Comparison of ENCODE assay signal across 9 mouse cellular contexts in the genomic region with DNA sequence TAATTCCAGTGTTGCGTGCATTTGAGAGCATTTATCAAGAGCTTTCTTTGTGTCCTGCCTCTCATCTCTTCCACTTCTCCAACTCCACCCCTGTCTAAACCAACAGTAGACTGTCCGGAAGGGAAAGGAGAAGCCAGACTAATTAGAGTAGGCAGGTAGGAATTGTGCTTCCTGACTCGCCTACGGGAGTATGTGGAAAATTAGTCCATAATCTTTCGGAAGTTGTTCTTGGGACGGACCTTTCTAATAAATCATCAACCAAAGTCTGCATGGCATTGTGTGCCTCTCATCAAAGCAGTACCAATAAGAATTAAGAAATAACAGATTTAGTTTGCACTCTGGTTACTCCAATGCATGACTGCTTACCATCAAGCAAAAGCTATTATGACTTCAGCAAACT. TPM values are rescaled to one million over a fixed set of nuclear protein-coding genes. Genes with fewer than 3 reads are reported as not detected.
DNase-seq lines count a peak whose midpoint lies in the region; ATAC-seq and TF ChIP-seq lines count a peak whose summit lies in the region.
"Had no signal": no experiment of that assay in that cellular context is flagged by ENCODE, and none has a peak within 500 bp of the region (broad histone marks: within the 10 kb centered on the region; RNA-seq: fewer than 3 reads in every experiment).

No protein-coding gene starts in this region.

- H3K4me3 ChIP-seq in left cerebral cortex, adult 2 months = peak overlapping the region; percentile 73
- 0 out of 2 replicates have a peak overlapping the region, but pooled peaks have one; percentile 89 for H3K4me3 ChIP-seq in forebrain, embryonic 12.5 days (replicated peaks)
- peak overlapping the region; percentile 96 for H3K4me3 ChIP-seq in intestine, postnatal 0 days (ENCODE audit: low read depth, low read length)
- H3K4me3 ChIP-seq in neural tube, embryonic 14.5 days (ENCODE audit: low read depth, low read length) = peak overlapping the region; percentile 84; the same call in 1 of the 2 replicates

- no peak for DNase-seq in left cerebral cortex, adult 2 months (ENCODE audit: extremely low spot score in 1 of 2, low spot score in 2 of 2)
- DNase-seq in left cerebral cortex, adult 8-10 months (ENCODE audit: low spot score in 2 of 2) = no peak
- no peak for DNase-seq in right cerebral cortex, postnatal 25 days
- DNase-seq in adrenal gland, adult 18-20 months (ENCODE audit: low spot score in 2 of 2) = no peak
- no peak for DNase-seq in B cell, adult 2 months

- no peaks in the 10 kb centered on the region for H3K9me3 ChIP-seq in forebrain, embryonic 12.5 days
- H3K9me3 ChIP-seq in intestine, postnatal 0 days (ENCODE audit: control insufficient read depth) = no peaks in the 10 kb centered on the region
- no peaks in the 10 kb centered on the region for H3K9me3 ChIP-seq in neural tube, embryonic 14.5 days (ENCODE audit: control insufficient read depth, low read length)

- no peak for TF ChIP-seq CTCF in left cerebral cortex, adult 2 months (IDR thresholded peaks at IDR 0.05)
- TF ChIP-seq CTCF in intestine, postnatal 0 days (IDR thresholded peaks at IDR 0.05; ENCODE audit: low read depth) = no peak

- no peak for ATAC-seq in forebrain, embryonic 12.5 days (ENCODE audit: low FRiP score)
- ATAC-seq in intestine, postnatal 0 days = no peak
- ATAC-seq in neural tube, embryonic 14.5 days (ENCODE audit: low read depth) = no peak

- H3K27ac ChIP-seq in left cerebral cortex, adult 2 months = peak overlapping the region; percentile 97; the same call in 1 of the 2 replicates
- no peak overlapping the region for H3K27ac ChIP-seq in forebrain, embryonic 12.5 days
- H3K27ac ChIP-seq in intestine, postnatal 0 days (ENCODE audit: low read depth, low read length) = no peak overlapping the region; the same call in 1 of the 2 replicates
- H3K27ac ChIP-seq in neural tube, embryonic 14.5 days (ENCODE audit: low read depth, low read length) = no peak overlapping the region

- peaks cover 11% of the 10 kb centered on the region for H3K4me1 ChIP-seq in forebrain, embryonic 12.5 days
- 0 out of 2 replicates have a peak, but pooled peaks cover 3% of the 10 kb centered on the region for H3K4me1 ChIP-seq in intestine, postnatal 0 days (replicated peaks; ENCODE audit: control insufficient read depth, insufficient read depth, low read length)
- peaks cover 12% of the 10 kb centered on the region for H3K4me1 ChIP-seq in neural tube, embryonic 14.5 days (ENCODE audit: control insufficient read depth, insufficient read depth, low read length)

- H3K27me3 ChIP-seq in forebrain, embryonic 12.5 days = no peaks in the 10 kb centered on the region
- no peaks in the 10 kb centered on the region for H3K27me3 ChIP-seq in intestine, postnatal 0 days (replicated peaks; ENCODE audit: control insufficient read depth, insufficient read depth, low read length)
- no peaks in the 10 kb centered on the region for H3K27me3 ChIP-seq in neural tube, embryonic 14.5 days (ENCODE audit: control insufficient read depth, insufficient read depth, low read length)

- peak overlapping the region; percentile 83 for H3K4me2 ChIP-seq in forebrain, embryonic 12.5 days
- peak overlapping the region; percentile 84 for H3K4me2 ChIP-seq in intestine, postnatal 0 days (replicated peaks; ENCODE audit: low read depth)
- peak overlapping the region; percentile 65 for H3K4me2 ChIP-seq in neural tube, embryonic 14.5 days (ENCODE audit: low read depth, low read length)

- 86% methylated on average over 6 of the region's 6 CpGs for WGBS in forebrain, embryonic 12.5 days
- 29% methylated on average over 6 of the region's 6 CpGs for WGBS in intestine, postnatal 0 days
- 90% methylated on average over 6 of the region's 6 CpGs for WGBS in neural tube, embryonic 14.5 days

- intact Hi-C loops in left cerebral cortex, adult 2 months (cut with DNase I) = no loop called here

- H3K9ac ChIP-seq in forebrain, embryonic 12.5 days = no peak overlapping the region
- H3K9ac ChIP-seq in intestine, postnatal 0 days (ENCODE audit: low read depth, low read length) = 0 out of 2 replicates have a peak overlapping the region, but pooled peaks have one; percentile 86
- H3K9ac ChIP-seq in neural tube, embryonic 14.5 days (replicated peaks; ENCODE audit: low read depth, low read length) = no peak overlapping the region

- no peaks in the 10 kb centered on the region for H3K36me3 ChIP-seq in forebrain, embryonic 12.5 days (replicated peaks)
- no peaks in the 10 kb centered on the region for H3K36me3 ChIP-seq in intestine, postnatal 0 days (ENCODE audit: control insufficient read depth, insufficient read depth)
- no peaks in the 10 kb centered on the region for H3K36me3 ChIP-seq in neural tube, embryonic 14.5 days (ENCODE audit: control insufficient read depth, insufficient read depth, low read length)

RNA-seq across cellular contexts. Expression of a gene that starts 1.1 kb away (rescaled TPM):
- 10 to 100 TPM; 42.5 to 47.4 TPM for total RNA-seq in left cerebral cortex, adult 2 months (2021)
- 10 to 100 TPM; 40.2 to 43.0 (median 41.9) TPM for total RNA-seq in left cerebral cortex, adult 8-10 months (2022)
- 23.0 and 24.1 TPM in 2 replicates for polyA plus RNA-seq in forebrain, embryonic 12.5 days (2016; fragmentation: Nextera tagmentation; extraction: Ambion mirVana)
- 10.3 and 10.4 TPM in 2 replicates for polyA plus RNA-seq in intestine, postnatal 0 days (2015; fragmentation: Nextera tagmentation; extraction: Ambion mirVana)
- 29.0 and 32.8 TPM in 2 replicates for polyA plus RNA-seq in neural tube, embryonic 14.5 days (2014; fragmentation: Nextera tagmentation; extraction: Ambion mirVana)
- 10 to 100 TPM; 18.4 to 21.8 TPM for total RNA-seq in adrenal gland, adult 18-20 months (2021)

RNA-seq across cellular contexts. Expression of a gene that starts 5.8 kb away (rescaled TPM):
- not detected for total RNA-seq in left cerebral cortex, adult 2 months (2021)
- not detected for total RNA-seq in left cerebral cortex, adult 8-10 months (2022)
- polyA plus RNA-seq in forebrain, embryonic 12.5 days (2016; fragmentation: Nextera tagmentation; extraction: Ambion mirVana) = not detected in 2 replicates
- 0.18 and 0.80 TPM in 2 replicates for polyA plus RNA-seq in intestine, postnatal 0 days (2015; fragmentation: Nextera tagmentation; extraction: Ambion mirVana)
- not detected in 2 replicates for polyA plus RNA-seq in neural tube, embryonic 14.5 days (2014; fragmentation: Nextera tagmentation; extraction: Ambion mirVana)
- under 1 TPM in 1 of 2 experiments, not detected in 1; 0.22 TPM for total RNA-seq in adrenal gland, adult 18-20 months (2021)
- polyA plus RNA-seq: testis, adult 2 months had no signal

RNA-seq across cellular contexts. Expression of a gene that starts 24.5 kb away (rescaled TPM):
- not detected for total RNA-seq in left cerebral cortex, adult 2 months (2021)
- not detected for total RNA-seq in left cerebral cortex, adult 8-10 months (2022)
- not detected in 2 replicates for polyA plus RNA-seq in forebrain, embryonic 12.5 days (2016; fragmentation: Nextera tagmentation; extraction: Ambion mirVana)
- polyA plus RNA-seq in intestine, postnatal 0 days (2015; fragmentation: Nextera tagmentation; extraction: Ambion mirVana) = not detected in 2 replicates
- polyA plus RNA-seq in neural tube, embryonic 14.5 days (2014; fragmentation: Nextera tagmentation; extraction: Ambion mirVana) = not detected in 2 replicates
- total RNA-seq in adrenal gland, adult 18-20 months (2021) = not detected
- polyA plus RNA-seq: testis, adult 2 months had no signal

RNA-seq across cellular contexts. Expression of a gene that starts 34.3 kb away (rescaled TPM):
- total RNA-seq in left cerebral cortex, adult 2 months (2021) = 10 to 100 TPM; 63.4 to 66.7 TPM
- 10 to 100 TPM; 56.8 to 71.7 (median 60.3) TPM for total RNA-seq in left cerebral cortex, adult 8-10 months (2022)
- polyA plus RNA-seq in forebrain, embryonic 12.5 days (2016; fragmentation: Nextera tagmentation; extraction: Ambion mirVana) = 16.6 and 17.2 TPM in 2 replicates
- polyA plus RNA-seq in intestine, postnatal 0 days (2015; fragmentation: Nextera tagmentation; extraction: Ambion mirVana) = 24.7 and 26.4 TPM in 2 replicates
- 24.7 and 24.9 TPM in 2 replicates for polyA plus RNA-seq in neural tube, embryonic 14.5 days (2014; fragmentation: Nextera tagmentation; extraction: Ambion mirVana)
- 10 to 100 TPM; 44.1 to 64.2 TPM for total RNA-seq in adrenal gland, adult 18-20 months (2021)
